Mouse (Mus musculus): Measurements from ENCODE around the gene Raly. TPM values are rescaled to one million over a fixed set of nuclear protein-coding genes. Genes with fewer than 3 reads are reported as not detected.

The Raly gene
- 85.3 TPM for polyA plus RNA-seq (2014; fragmentation: Illumina TruSeq; extraction: RNeasy Lipid Tissue Mini Kit (QIAGEN cat#74804); ENCODE audit: low read depth, low replicate concordance)

DNA sequence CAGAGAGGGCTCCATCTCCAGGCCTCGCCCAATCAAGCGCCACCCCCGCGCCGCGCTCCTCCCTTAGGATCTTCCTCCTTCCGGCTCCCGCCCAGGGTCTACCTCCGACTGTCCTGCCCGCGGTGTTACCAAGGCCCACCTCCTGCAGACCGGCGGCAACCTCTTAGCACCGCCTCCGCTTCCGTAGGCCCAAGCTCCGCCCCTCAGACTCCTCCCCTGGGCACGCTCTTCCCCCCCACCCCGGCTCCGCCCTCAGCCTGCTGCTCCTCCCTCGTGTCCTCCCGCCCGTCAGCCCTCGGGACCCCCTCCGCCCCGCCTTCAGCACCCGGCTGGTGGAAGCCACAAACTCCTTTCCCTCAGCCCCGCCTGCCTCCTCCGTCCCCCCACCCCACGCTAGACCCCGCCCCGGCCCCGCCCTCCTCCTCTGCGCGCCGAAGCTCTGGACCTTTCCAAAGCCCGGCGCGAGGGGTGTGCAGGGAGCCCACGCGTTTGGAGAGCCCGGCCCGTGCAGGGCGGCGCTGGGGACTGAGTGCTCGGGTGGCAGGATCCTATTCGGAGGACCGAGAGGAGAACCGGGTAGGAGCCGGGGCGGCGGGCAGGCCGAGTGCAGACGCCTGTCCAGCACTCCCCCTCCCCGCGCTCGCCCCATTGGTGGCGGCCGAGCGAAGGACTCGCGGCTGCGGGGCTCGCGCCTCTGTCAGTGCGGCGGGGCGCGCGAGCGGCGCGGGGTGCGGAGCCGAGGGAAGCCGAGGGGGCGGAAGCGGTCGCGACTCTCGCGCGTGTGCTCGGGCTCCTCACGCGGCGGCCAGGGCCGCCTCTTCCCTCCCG is at the start of gene Raly, which contains the start of gene a:
Gene Raly (plus strand): TSS at position 441 of the 828 bp plus-strand sequence.
Gene a (plus strand): TSS at position 747 of the 828 bp plus-strand sequence.

DNA sequence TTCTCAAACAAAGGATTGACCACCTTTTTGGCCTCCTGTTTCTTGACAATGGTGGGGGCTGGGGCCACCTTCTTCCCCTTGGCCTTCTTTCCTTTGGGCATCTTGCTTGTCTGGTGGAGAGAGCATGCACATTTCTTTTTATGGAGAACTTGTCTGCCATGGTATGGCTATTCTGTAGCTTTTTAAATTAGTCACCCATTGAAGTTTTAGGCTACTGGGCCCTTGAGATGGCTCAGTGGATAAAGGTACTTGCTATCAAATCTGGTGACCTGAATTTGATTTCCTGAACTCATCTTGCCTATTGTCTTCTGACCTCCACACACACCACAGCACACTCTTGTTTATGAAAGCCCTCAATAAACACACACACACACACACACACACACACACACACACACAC is 21.0 kb upstream of the Raly start, which contains the start of gene Gm14214:
Gene Gm14214 (minus strand): TSS at position 101 of the 400 bp plus-strand sequence.

DNA sequence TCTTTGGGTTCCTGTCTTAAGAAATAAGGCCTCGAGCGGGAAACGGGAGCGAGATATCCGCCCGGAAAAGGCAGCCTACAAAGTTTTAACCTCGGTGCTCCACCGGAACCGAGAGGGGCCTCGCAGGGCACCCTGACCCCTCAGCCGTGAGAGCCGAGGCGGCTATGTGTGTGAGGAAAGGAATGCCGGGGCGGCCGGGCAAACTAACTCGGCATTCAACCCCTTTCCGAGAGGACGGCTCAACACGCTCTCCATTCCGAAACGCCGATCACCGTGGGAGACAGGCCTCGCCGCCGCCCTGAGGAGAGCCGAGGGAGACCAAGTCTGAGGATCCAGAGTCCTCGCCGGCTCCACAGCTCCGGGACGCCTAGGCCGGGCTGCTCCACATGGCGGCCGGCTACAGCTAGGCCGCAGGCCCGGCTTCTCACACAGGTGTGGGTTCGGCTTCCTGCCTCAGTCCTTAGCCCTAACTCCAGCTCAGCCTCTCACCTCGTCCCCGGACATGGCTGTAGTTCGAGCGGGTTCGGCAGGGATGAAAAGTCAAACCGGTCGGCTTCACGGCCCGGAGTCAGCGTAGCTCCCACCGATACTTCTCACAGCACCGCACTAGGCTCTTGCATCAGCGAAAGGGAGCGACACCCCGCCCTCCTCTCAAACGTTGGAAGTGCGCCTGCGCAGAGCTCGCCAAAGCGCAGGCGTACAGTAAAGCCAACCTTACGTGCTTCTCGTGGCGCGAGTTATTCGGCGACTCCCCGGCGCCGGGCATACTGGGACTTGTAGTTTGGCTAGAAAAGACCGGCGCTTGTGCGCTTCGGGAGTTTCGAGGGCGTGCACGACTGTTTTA is 101.5 kb downstream of the Raly start, which contains the start of gene Eif2s2:
Gene Eif2s2 (minus strand): TSS at position 735 of the 844 bp plus-strand sequence.

Other genes starting within 250 kb of the Raly start
- gene 1700003F12Rik, start 244.0 kb upstream of the Raly start, polyA plus RNA-seq (2014; fragmentation: Illumina TruSeq; extraction: RNeasy Lipid Tissue Mini Kit (QIAGEN cat#74804); ENCODE audit: low read depth, low replicate concordance), result 12.7 TPM
- gene Actl10, start 239.3 kb upstream of the Raly start, polyA plus RNA-seq (2014; fragmentation: Illumina TruSeq; extraction: RNeasy Lipid Tissue Mini Kit (QIAGEN cat#74804); ENCODE audit: low read depth, low replicate concordance), result 0.34 TPM
- 4.6 TPM for gene Necab3, start 232.2 kb upstream of the Raly start, polyA plus RNA-seq (2014; fragmentation: Illumina TruSeq; extraction: RNeasy Lipid Tissue Mini Kit (QIAGEN cat#74804); ENCODE audit: low read depth, low replicate concordance)
- gene E2f1, start 221.2 kb upstream of the Raly start, polyA plus RNA-seq (2014; fragmentation: Illumina TruSeq; extraction: RNeasy Lipid Tissue Mini Kit (QIAGEN cat#74804); ENCODE audit: low read depth, low replicate concordance), result 4.0 TPM
- 35.3 TPM for gene Pxmp4, start 187.4 kb upstream of the Raly start, polyA plus RNA-seq (2014; fragmentation: Illumina TruSeq; extraction: RNeasy Lipid Tissue Mini Kit (QIAGEN cat#74804); ENCODE audit: low read depth, low replicate concordance)
- 2.1 TPM for gene Zfp341, start 177.8 kb upstream of the Raly start, polyA plus RNA-seq (2014; fragmentation: Illumina TruSeq; extraction: RNeasy Lipid Tissue Mini Kit (QIAGEN cat#74804); ENCODE audit: low read depth, low replicate concordance)
- not detected for gene 4930519P11Rik, start 177.7 kb upstream of the Raly start, polyA plus RNA-seq (2014; fragmentation: Illumina TruSeq; extraction: RNeasy Lipid Tissue Mini Kit (QIAGEN cat#74804); ENCODE audit: low read depth, low replicate concordance)
- gene Chmp4b, start 139.4 kb upstream of the Raly start, polyA plus RNA-seq (2014; fragmentation: Illumina TruSeq; extraction: RNeasy Lipid Tissue Mini Kit (QIAGEN cat#74804); ENCODE audit: low read depth, low replicate concordance), result 154 TPM
- not detected for gene Gm14214, start 21.1 kb upstream of the Raly start, polyA plus RNA-seq (2014; fragmentation: Illumina TruSeq; extraction: RNeasy Lipid Tissue Mini Kit (QIAGEN cat#74804); ENCODE audit: low read depth, low replicate concordance)
- gene a, start 306 bp downstream of the Raly start, polyA plus RNA-seq (2014; fragmentation: Illumina TruSeq; extraction: RNeasy Lipid Tissue Mini Kit (QIAGEN cat#74804); ENCODE audit: low read depth, low replicate concordance), result not detected
- gene Eif2s2, start 101.8 kb downstream of the Raly start, polyA plus RNA-seq (2014; fragmentation: Illumina TruSeq; extraction: RNeasy Lipid Tissue Mini Kit (QIAGEN cat#74804); ENCODE audit: low read depth, low replicate concordance), result 76.1 TPM
- 1.5 TPM for gene Gm14226, start 227.2 kb downstream of the Raly start, polyA plus RNA-seq (2014; fragmentation: Illumina TruSeq; extraction: RNeasy Lipid Tissue Mini Kit (QIAGEN cat#74804); ENCODE audit: low read depth, low replicate concordance)

Measured in adipose tissue, adult 10 weeks (tissue).